Mouse (Mus musculus): Measurements from ENCODE around the gene Hfe. TPM values are rescaled to one million over a fixed set of nuclear protein-coding genes. Genes with fewer than 3 reads are reported as not detected.

The Hfe gene
- 0.74 TPM for polyA plus RNA-seq (2017; shearing (Covaris generic))

GRCm38 (mm10) chr13:23710374-23711089 is at the start of gene Hfe:
Gene Hfe, minus strand, starts transcription at chr13:23710854.

GRCm38 (mm10) chr13:23756790-23757189 is 46.1 kb upstream of the Hfe start, which contains the start of gene Hist1h4b:
Gene Hist1h4b, plus strand, starts transcription at chr13:23757013.

GRCm38 (mm10) chr13:23752067-23752741 is 41.5 kb upstream of the Hfe start, which contains the start of gene Hist1h3b:
Gene Hist1h3b, plus strand, starts transcription at chr13:23752267.

DNA sequence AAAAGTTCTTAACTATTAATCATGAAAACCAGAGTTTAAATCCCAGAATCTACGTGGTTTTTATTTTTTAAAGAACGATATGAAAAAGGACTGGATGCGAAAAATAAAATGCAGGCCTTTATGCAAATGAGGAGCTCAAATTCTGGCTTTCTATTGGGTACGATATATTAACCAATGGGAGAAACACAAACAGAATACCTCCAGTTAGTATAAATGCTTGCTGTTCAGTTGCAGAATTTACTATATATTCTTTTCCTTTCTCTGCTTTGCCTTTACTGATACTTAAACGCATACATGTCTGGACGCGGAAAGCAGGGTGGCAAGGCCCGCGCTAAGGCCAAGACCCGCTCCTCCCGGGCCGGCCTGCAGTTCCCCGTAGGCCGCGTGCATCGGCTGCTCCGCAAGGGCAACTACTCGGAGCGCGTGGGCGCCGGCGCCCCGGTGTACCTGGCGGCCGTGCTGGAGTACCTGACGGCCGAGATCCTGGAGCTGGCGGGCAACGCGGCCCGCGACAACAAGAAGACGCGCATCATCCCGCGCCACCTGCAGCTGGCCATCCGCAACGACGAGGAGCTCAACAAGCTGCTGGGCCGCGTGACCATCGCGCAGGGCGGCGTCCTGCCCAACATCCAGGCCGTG is 40.3 kb upstream of the Hfe start, which contains the start of gene Hist1h2ab:
Gene Hist1h2ab (plus strand): TSS at position 288 of the 639 bp plus-strand sequence.

DNA sequence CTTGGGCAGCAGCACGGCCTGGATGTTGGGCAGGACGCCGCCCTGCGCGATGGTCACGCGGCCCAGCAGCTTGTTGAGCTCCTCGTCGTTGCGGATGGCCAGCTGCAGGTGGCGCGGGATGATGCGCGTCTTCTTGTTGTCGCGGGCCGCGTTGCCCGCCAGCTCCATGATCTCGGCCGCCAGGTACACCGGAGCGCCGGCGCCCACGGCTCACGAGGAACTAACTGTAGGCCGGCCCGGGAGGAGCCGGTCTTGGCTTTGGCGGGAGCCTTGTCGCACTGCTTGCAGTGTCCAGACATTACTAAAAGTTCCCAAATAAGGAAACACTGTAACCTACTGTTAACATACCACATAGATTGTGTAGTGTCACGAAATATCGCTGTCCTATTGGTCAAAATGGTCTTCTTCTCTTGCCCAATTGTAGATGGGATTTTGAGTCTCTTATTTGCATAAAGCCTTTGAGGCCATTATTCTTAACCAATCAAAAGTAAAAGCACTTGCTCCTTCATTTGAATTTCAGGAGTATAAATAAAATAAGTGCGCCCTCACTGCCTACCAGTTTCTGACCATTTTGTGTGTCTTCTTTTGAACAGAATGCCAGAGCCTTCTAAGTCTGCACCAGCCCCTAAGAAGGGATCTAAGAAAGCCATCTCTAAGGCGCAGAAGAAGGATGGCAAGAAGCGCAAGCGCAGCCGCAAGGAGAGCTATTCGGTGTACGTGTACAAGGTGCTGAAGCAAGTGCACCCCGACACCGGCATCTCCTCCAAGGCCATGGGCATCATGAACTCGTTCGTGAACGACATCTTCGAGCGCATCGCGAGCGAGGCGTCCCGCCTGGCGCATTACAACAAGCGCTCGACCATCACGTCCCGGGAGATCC is 35.8 kb upstream of the Hfe start, which contains the start of gene Hist1h2bb:
Gene Hist1h2bb (plus strand): TSS at position 534 of the 880 bp plus-strand sequence.

DNA sequence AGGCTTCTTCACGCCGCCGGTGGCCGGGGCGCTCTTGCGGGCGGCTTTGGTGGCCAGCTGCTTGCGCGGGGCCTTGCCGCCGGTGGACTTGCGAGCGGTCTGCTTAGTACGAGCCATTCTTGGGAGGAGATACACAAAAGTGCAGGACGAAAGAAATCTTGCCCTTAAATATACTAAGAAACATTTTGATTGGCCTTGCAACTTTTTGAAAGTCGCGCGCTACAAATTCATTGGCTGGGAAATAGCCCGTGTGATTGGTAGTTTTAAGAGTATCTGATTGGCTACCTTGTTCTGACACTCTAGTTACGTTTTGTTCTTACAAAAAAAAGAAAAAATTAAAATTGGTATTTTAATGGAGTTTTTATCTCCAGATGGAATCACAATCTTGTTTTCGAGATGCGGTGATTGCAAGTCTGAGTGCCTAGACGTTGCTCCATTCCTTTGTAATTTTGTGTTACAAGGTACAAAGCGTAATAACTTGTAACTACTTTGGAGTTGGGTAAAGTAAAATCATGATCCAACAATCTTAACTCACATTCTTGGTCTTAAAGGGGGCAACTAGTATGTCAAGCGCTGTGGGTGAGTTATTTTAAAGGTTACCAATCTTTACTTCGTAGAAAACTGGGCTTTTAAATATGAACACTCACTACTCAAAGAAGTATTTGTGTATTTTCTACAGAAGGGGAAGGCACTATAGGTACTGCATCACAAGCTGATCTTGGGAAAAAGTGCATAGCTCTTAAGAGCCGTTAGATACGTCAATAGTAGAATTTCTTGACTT is 34.9 kb upstream of the Hfe start, which contains the start of gene Hist1h3c:
Gene Hist1h3c (minus strand): TSS at position 222 of the 781 bp plus-strand sequence.

DNA sequence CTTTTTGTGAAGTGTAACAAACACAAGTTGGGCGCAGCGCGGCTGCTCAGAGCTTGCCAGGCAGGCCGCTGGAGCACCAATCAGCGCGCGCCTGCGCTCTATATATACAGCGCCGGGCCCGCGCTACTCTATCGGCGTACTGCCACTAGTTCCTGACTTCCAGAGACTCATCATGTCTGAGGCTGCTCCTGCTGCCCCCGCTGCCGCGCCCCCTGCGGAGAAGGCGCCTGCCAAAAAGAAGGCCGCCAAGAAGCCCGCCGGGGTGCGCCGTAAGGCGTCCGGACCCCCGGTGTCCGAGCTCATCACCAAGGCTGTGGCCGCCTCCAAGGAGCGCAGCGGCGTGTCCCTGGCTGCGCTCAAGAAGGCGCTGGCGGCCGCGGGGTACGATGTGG is 28.0 kb upstream of the Hfe start, which contains the start of gene Hist1h1c:
Gene Hist1h1c (plus strand): TSS at position 132 of the 392 bp plus-strand sequence.

DNA sequence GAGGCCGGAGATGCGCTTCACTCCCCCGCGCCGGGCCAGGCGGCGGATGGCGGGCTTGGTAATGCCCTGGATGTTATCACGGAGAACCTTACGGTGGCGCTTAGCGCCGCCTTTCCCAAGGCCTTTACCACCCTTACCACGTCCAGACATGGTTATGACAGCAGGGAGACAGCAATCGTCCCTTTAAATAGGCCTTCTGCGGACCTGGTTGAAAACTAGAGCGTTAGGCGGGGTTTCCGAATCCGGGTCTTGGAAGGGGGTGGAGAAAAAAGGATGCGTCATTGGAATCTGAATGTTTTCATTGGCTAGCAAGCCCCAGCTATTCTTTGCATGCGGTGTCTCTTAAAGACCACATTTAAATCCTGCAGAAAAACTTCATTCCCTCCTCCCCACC is 12.4 kb downstream of the Hfe start, which contains the start of gene Hist1h4c:
Gene Hist1h4c (minus strand): TSS at position 155 of the 394 bp plus-strand sequence.

DNA sequence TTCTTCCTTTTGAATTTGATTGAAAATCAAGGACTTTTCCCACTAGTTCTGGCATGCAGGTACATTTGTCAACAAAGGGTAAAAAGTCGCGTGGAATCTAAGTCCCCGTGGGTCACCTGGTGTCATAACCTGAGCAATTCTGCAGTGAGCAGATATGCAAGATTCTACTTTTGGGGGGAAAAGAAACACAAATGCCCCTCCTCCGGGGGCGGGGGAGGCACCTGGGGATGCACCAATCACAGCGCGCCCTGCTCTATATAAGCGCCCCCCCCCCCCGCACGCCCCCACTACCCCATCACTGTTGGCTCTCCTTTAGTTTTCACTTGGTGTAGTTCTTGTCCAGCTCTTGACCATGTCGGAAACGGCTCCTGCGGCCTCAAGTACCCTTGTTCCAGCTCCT is 15.1 kb downstream of the Hfe start, which contains the start of gene Hist1h1t:
Gene Hist1h1t (plus strand): TSS at position 301 of the 400 bp plus-strand sequence.

DNA sequence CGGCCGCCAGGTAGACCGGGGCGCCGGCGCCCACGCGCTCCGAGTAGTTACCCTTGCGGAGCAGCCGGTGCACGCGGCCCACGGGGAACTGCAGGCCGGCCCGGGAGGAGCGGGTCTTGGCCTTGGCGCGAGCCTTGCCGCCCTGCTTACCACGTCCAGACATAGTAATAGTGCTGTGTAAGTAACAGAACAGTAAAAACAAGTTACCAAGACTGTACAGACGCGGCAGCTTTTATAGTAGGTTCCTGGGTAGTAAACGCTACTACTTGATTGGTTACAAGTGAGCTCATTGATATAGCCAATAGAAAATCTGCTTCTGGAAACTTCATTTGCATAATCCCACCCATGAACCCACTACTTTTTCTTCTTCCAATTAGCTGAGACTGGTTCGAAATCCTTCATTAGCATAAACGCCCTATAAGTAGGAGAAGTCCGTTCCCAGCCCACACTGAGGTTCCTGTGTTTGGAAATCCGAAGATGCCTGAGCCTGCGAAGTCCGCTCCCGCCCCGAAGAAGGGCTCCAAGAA is 26.8 kb downstream of the Hfe start, which contains the start of the genes Hist1h2ac and Hist1h2bc:
Gene Hist1h2ac (minus strand): TSS at position 194 of the 527 bp plus-strand sequence.
Gene Hist1h2bc (plus strand): TSS at position 445 of the 527 bp plus-strand sequence.

Other genes with a start within 250 kb of the Hfe start
- 0.05 TPM for gene Btn1a1, start 245.0 kb downstream of the Hfe start, polyA plus RNA-seq (2017; shearing (Covaris generic))
- gene Btn2a2, start 222.0 kb downstream of the Hfe start, polyA plus RNA-seq (2017; shearing (Covaris generic)), result not detected
- 5.1 TPM for gene Hist1h4h, start 179.8 kb downstream of the Hfe start, polyA plus RNA-seq (2017; shearing (Covaris generic))
- gene Hist1h2af, start 176.9 kb downstream of the Hfe start, polyA plus RNA-seq (2017; shearing (Covaris generic)), result not detected
- gene Hist1h3g, start 175.4 kb downstream of the Hfe start, polyA plus RNA-seq (2017; shearing (Covaris generic)), result 0.53 TPM
- gene Hist1h2bh, start 167.5 kb downstream of the Hfe start, polyA plus RNA-seq (2017; shearing (Covaris generic)), result not detected
- 0.37 TPM for gene Hist1h3f, start 166.8 kb downstream of the Hfe start, polyA plus RNA-seq (2017; shearing (Covaris generic))
- gene Hist1h4f, start 159.2 kb downstream of the Hfe start, polyA plus RNA-seq (2017; shearing (Covaris generic)), result 0.66 TPM
- 0.60 TPM for gene Hist1h1d, start 157.6 kb downstream of the Hfe start, polyA plus RNA-seq (2017; shearing (Covaris generic))
- gene Hist1h3e, start 148.5 kb downstream of the Hfe start, polyA plus RNA-seq (2017; shearing (Covaris generic)), result 2.0 TPM
- gene Hist1h2ae, start 139.6 kb downstream of the Hfe start, polyA plus RNA-seq (2017; shearing (Covaris generic)), result 4.5 TPM
- gene Hist1h2bg, start 139.5 kb downstream of the Hfe start, polyA plus RNA-seq (2017; shearing (Covaris generic)), result 3.0 TPM
- gene Hist1h2bf, start 136.7 kb downstream of the Hfe start, polyA plus RNA-seq (2017; shearing (Covaris generic)), result 0.68 TPM
- not detected for gene Hist1h2ad, start 136.5 kb downstream of the Hfe start, polyA plus RNA-seq (2017; shearing (Covaris generic))
- 0.18 TPM for gene Hist1h3d, start 135.1 kb downstream of the Hfe start, polyA plus RNA-seq (2017; shearing (Covaris generic))
- 17.1 TPM for gene Hist1h4d, start 129.3 kb downstream of the Hfe start, polyA plus RNA-seq (2017; shearing (Covaris generic))
- gene Hist1h2be, start 89.7 kb downstream of the Hfe start, polyA plus RNA-seq (2017; shearing (Covaris generic)), result 3.0 TPM
- gene Hist1h1e, start 88.3 kb downstream of the Hfe start, polyA plus RNA-seq (2017; shearing (Covaris generic)), result 13.2 TPM
- 0.59 TPM for gene Hist1h2ac, start 26.9 kb downstream of the Hfe start, polyA plus RNA-seq (2017; shearing (Covaris generic))
- gene Hist1h2bc, start 26.7 kb downstream of the Hfe start, polyA plus RNA-seq (2017; shearing (Covaris generic)), result 10.5 TPM
- gene Hist1h1t, start 15.0 kb downstream of the Hfe start, polyA plus RNA-seq (2017; shearing (Covaris generic)), result not detected
- gene Hist1h4c, start 12.4 kb downstream of the Hfe start, polyA plus RNA-seq (2017; shearing (Covaris generic)), result 5.3 TPM
- gene Hist1h1c, start 28.0 kb upstream of the Hfe start, polyA plus RNA-seq (2017; shearing (Covaris generic)), result 23.2 TPM
- 0.38 TPM for gene Hist1h3c, start 34.7 kb upstream of the Hfe start, polyA plus RNA-seq (2017; shearing (Covaris generic))
- not detected for gene Hist1h2bb, start 35.9 kb upstream of the Hfe start, polyA plus RNA-seq (2017; shearing (Covaris generic))
- gene Hist1h2ab, start 40.3 kb upstream of the Hfe start, polyA plus RNA-seq (2017; shearing (Covaris generic)), result 1.7 TPM
- not detected for gene Hist1h3b, start 41.4 kb upstream of the Hfe start, polyA plus RNA-seq (2017; shearing (Covaris generic))
- gene Hist1h4b, start 46.2 kb upstream of the Hfe start, polyA plus RNA-seq (2017; shearing (Covaris generic)), result 14.5 TPM
- gene Hist1h4a, start 50.4 kb upstream of the Hfe start, polyA plus RNA-seq (2017; shearing (Covaris generic)), result not detected
- 4.0 TPM for gene Hist1h3a, start 51.5 kb upstream of the Hfe start, polyA plus RNA-seq (2017; shearing (Covaris generic))
- 1.1 TPM for gene Hist1h1a, start 52.8 kb upstream of the Hfe start, polyA plus RNA-seq (2017; shearing (Covaris generic))
- gene Trim38, start 59.1 kb upstream of the Hfe start, polyA plus RNA-seq (2017; shearing (Covaris generic)), result not detected
- not detected for gene Slc17a2, start 96.1 kb upstream of the Hfe start, polyA plus RNA-seq (2017; shearing (Covaris generic))
- not detected for gene Slc17a3, start 128.6 kb upstream of the Hfe start, polyA plus RNA-seq (2017; shearing (Covaris generic))
- not detected for gene Slc17a1, start 156.9 kb upstream of the Hfe start, polyA plus RNA-seq (2017; shearing (Covaris generic))
- not detected for gene Slc17a4, start 204.2 kb upstream of the Hfe start, polyA plus RNA-seq (2017; shearing (Covaris generic))
- gene Hist1h2ba, start 223.3 kb upstream of the Hfe start, polyA plus RNA-seq (2017; shearing (Covaris generic)), result not detected
- gene Hist1h2aa, start 223.6 kb upstream of the Hfe start, polyA plus RNA-seq (2017; shearing (Covaris generic)), result not detected